8 mouse cellular contexts compared by ENCODE assay signal in the genomic region with DNA sequence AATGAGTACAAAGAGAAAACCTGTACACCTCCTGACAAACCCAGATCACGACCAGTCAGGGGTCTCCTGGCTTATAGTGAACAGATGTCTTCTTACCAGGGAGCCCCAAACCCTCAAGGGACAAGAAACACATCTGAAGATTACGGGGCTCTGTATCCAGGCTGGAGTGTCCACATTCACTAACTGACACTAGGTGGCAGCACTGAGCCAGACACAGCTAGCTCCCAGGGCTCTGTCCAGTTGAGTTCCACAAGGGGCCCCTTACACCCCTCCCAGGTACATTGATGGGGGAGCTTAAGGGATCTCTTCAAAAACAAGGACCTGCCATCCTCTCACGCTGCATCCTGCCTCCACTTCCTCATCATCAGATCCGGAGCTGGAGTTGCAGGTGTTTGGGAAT. TPM values are rescaled to one million over a fixed set of nuclear protein-coding genes. Genes with fewer than 3 reads are reported as not detected.
DNase-seq lines count a peak whose midpoint lies in the region; ATAC-seq lines count a peak whose summit lies in the region.
"Had no signal": no experiment of that assay in that cellular context is flagged by ENCODE, and none has a peak within 500 bp of the region (broad histone marks: within the 10 kb centered on the region; RNA-seq: fewer than 3 reads in every experiment).

No protein-coding gene starts in this region.

- no peaks in the 10 kb centered on the region for H3K27me3 ChIP-seq in embryonic facial prominence, embryonic 14.5 days (replicated peaks; ENCODE audit: control insufficient read depth, insufficient read depth, low read length)
- H3K27me3 ChIP-seq: limb, embryonic 12.5 days had no signal

- DNase-seq in ES-CJ7 (ENCODE audit: low read depth, low spot score), result peak; percentile 84
- peak; percentile 60 for DNase-seq in adrenal gland, postnatal 25 days
- DNase-seq in embryonic facial prominence, embryonic 14.5 days (ENCODE audit: low spot score), result peak; percentile 87
- DNase-seq in heart, postnatal 25 days (ENCODE audit: low spot score), result peak; percentile 49
- peak; percentile 79 to 88 for DNase-seq in layer of hippocampus, postnatal 14 days (ENCODE audit: low spot score in 2 of 2)
- peak; percentile 76 for DNase-seq in right cerebral cortex, postnatal 4 days

- H3K4me1 ChIP-seq in embryonic facial prominence, embryonic 14.5 days (ENCODE audit: control insufficient read depth, insufficient read depth, low read length), result peaks cover 20% of the 10 kb centered on the region

- H3K4me3 ChIP-seq in embryonic facial prominence, embryonic 14.5 days (ENCODE audit: low read depth, low read length), result no peak overlapping the region
- H3K4me3 ChIP-seq: limb, embryonic 12.5 days had no signal

- intact Hi-C loops in heart, postnatal 25 days (cut with DNase I), result loop anchor here (2.0 to 5.0 kb wide), 3 partner anchors 52 to 242 kb away; no protein-coding TSS in a partner anchor

- no peak overlapping the region for H3K27ac ChIP-seq in embryonic facial prominence, embryonic 14.5 days (replicated peaks; ENCODE audit: low read depth, low read length)
- H3K27ac ChIP-seq: limb, embryonic 12.5 days had no signal

- H3K4me2 ChIP-seq in embryonic facial prominence, embryonic 14.5 days (ENCODE audit: low read depth, low read length), result no peak overlapping the region
- H3K4me2 ChIP-seq: limb, embryonic 12.5 days had no signal

- H3K9ac ChIP-seq in embryonic facial prominence, embryonic 14.5 days (ENCODE audit: low read depth, low read length), result no peak overlapping the region
- H3K9ac ChIP-seq: limb, embryonic 12.5 days had no signal

- H3K9me3 ChIP-seq in embryonic facial prominence, embryonic 14.5 days (ENCODE audit: control insufficient read depth, low read length), result no peaks in the 10 kb centered on the region
- H3K9me3 ChIP-seq: limb, embryonic 12.5 days had no signal

- ATAC-seq in embryonic facial prominence, embryonic 14.5 days (ENCODE audit: low read depth), result no peak
- peak; percentile 53 for ATAC-seq in megakaryocyte-erythroid progenitor cell, adult 5-6 weeks (replicated peaks; ENCODE audit: low FRiP score, low TSS enrichment, poor library complexity, severe bottlenecking)

- WGBS in embryonic facial prominence, embryonic 14.5 days, result 12% methylated on average over 4 of the region's 4 CpGs

- peaks cover 50% of the 10 kb centered on the region for H3K36me3 ChIP-seq in embryonic facial prominence, embryonic 14.5 days (ENCODE audit: control insufficient read depth, insufficient read depth, low read length)

RNA-seq across cellular contexts. Expression of a gene that starts 3.6 kb away (rescaled TPM):
- total RNA-seq in adrenal gland, postnatal 25 days (2021), result 1.7 and 2.6 TPM in 2 replicates
- polyA plus RNA-seq in embryonic facial prominence, embryonic 14.5 days (2014; fragmentation: Nextera tagmentation; extraction: Ambion mirVana), result 0.80 TPM in 1 of 2 replicates, not detected in the other
- total RNA-seq in heart, postnatal 25 days (2021), result under 1 TPM in 1 of 2 experiments, not detected in 1; 0.26 TPM
- total RNA-seq in layer of hippocampus, postnatal 14 days (2021), result 10 to 100 TPM; 21.9 to 36.2 TPM
- not detected in 2 replicates for total RNA-seq in megakaryocyte-erythroid progenitor cell, adult 5-6 weeks (2014; fragmentation: Nextera tagmentation)
- total RNA-seq in megakaryocyte-erythroid progenitor cell, adult 5-6 weeks (2017), result not detected in 2 replicates
- polyA plus RNA-seq: limb, embryonic 12.5 days had no signal

RNA-seq across cellular contexts. Expression of a gene that starts 4.1 kb away (rescaled TPM):
- 55.3 and 73.0 TPM in 2 replicates for total RNA-seq in adrenal gland, postnatal 25 days (2021)
- polyA plus RNA-seq in embryonic facial prominence, embryonic 14.5 days (2014; fragmentation: Nextera tagmentation; extraction: Ambion mirVana), result 50.2 and 54.4 TPM in 2 replicates
- 10 to 100 TPM; 27.9 to 33.5 TPM for total RNA-seq in heart, postnatal 25 days (2021)
- total RNA-seq in layer of hippocampus, postnatal 14 days (2021), result 100 to 1,000 TPM; 389 to 413 TPM
- total RNA-seq in megakaryocyte-erythroid progenitor cell, adult 5-6 weeks (2014; fragmentation: Nextera tagmentation), result 25.1 and 25.6 TPM in 2 replicates
- 14.4 and 36.7 TPM in 2 replicates for total RNA-seq in megakaryocyte-erythroid progenitor cell, adult 5-6 weeks (2017)

RNA-seq across cellular contexts. Expression of a gene that starts 25.8 kb away (rescaled TPM):
- total RNA-seq in adrenal gland, postnatal 25 days (2021), result 4.6 and 6.8 TPM in 2 replicates
- polyA plus RNA-seq in embryonic facial prominence, embryonic 14.5 days (2014; fragmentation: Nextera tagmentation; extraction: Ambion mirVana), result 3.2 and 3.4 TPM in 2 replicates
- total RNA-seq in heart, postnatal 25 days (2021), result 1 to 10 TPM; 1.5 to 1.8 TPM
- total RNA-seq in layer of hippocampus, postnatal 14 days (2021), result 100 to 1,000 TPM; 878 to 953 TPM
- 1.2 TPM in 1 of 2 replicates, not detected in the other for total RNA-seq in megakaryocyte-erythroid progenitor cell, adult 5-6 weeks (2014; fragmentation: Nextera tagmentation)
- not detected in 2 replicates for total RNA-seq in megakaryocyte-erythroid progenitor cell, adult 5-6 weeks (2017)

RNA-seq across cellular contexts. Expression of a gene that starts 52.7 kb away (rescaled TPM):
- total RNA-seq in adrenal gland, postnatal 25 days (2021), result 17.7 and 23.1 TPM in 2 replicates
- polyA plus RNA-seq in embryonic facial prominence, embryonic 14.5 days (2014; fragmentation: Nextera tagmentation; extraction: Ambion mirVana), result 50.0 and 59.5 TPM in 2 replicates
- total RNA-seq in heart, postnatal 25 days (2021), result 10 to 100 TPM; 20.5 to 22.9 TPM
- total RNA-seq in layer of hippocampus, postnatal 14 days (2021), result 10 to 100 TPM; 41.1 TPM
- total RNA-seq in megakaryocyte-erythroid progenitor cell, adult 5-6 weeks (2014; fragmentation: Nextera tagmentation), result 13.2 and 13.5 TPM in 2 replicates
- total RNA-seq in megakaryocyte-erythroid progenitor cell, adult 5-6 weeks (2017), result 7.6 and 10.0 TPM in 2 replicates

Comparison
In these comparisons a context has a peak if more than half of its experiments do, and no peak if none do; other contexts are left out.
1. RNA of a gene that starts 25.8 kb away (total RNA-seq): 878 to 953 TPM in layer of hippocampus, postnatal 14 days; 4.6 to 6.8 TPM in adrenal gland, postnatal 25 days, 1.5 to 1.8 TPM in heart, postnatal 25 days and 1.2 TPM in megakaryocyte-erythroid progenitor cell, adult 5-6 weeks; every median in the first group is over 100 times any median in the second.
2. Peak in every context shown above with its lines, with median percentiles within 50 percentile points of each other: DNase-seq.